Mouse (Mus musculus) ovary, postnatal 14 days (tissue): ENCODE results near the gene Nup88.
"Not testable (repeated sequence)": the region's sequence is repeated elsewhere in the genome, so short reads cannot be mapped to it uniquely, and the experiment has no call there.

ENCODE experiments used
- DNase-seq: peaks from one replicate; pipeline ENCODE4 v3.0.0; 2022; ENCODE audit warnings: low spot score

Gene Nup88

GRCm38 (mm10) chr11:70969271-70969794 lies 440 bp downstream of the Nup88 start:
- no peak for DNase-seq

- DNase-seq: no peak
Measured at GRCm38 (mm10) chr11:70964222-70964907, 5.4 kb downstream of the Nup88 start.

GRCm38 (mm10) chr11:70960786-70961554 lies 8.8 kb downstream of the Nup88 start:
- DNase-seq: no peak

- DNase-seq: no peak
Measured at GRCm38 (mm10) chr11:70954711-70955110, 15.1 kb downstream of the Nup88 start.

GRCm38 (mm10) chr11:70944935-70945817 lies 24.6 kb downstream of the Nup88 start:
- no peak for DNase-seq

GRCm38 (mm10) chr11:70943651-70944050 lies 26.1 kb downstream of the Nup88 start:
- DNase-seq: no peak

- no peak for DNase-seq
Measured at GRCm38 (mm10) chr11:70942596-70942995, 27.2 kb downstream of the Nup88 start.

GRCm38 (mm10) chr11:70935316-70935715 lies 34.5 kb downstream of the Nup88 start:
- DNase-seq: no peak

- no peak for DNase-seq
Measured at GRCm38 (mm10) chr11:70931461-70931860, 38.3 kb downstream of the Nup88 start.

GRCm38 (mm10) chr11:70919524-70919923 lies 50.2 kb downstream of the Nup88 start:
- no peak for DNase-seq

GRCm38 (mm10) chr11:70917896-70918295 lies 51.9 kb downstream of the Nup88 start:
- DNase-seq: no peak

GRCm38 (mm10) chr11:70911920-70912319 lies 57.9 kb downstream of the Nup88 start:
- DNase-seq: no peak

- no peak for DNase-seq
Measured at GRCm38 (mm10) chr11:70911323-70911722, 58.5 kb downstream of the Nup88 start.

- no peak for DNase-seq
Measured at GRCm38 (mm10) chr11:70906681-70907080, 63.1 kb downstream of the Nup88 start.

- not testable (repeated sequence) for DNase-seq
Measured at GRCm38 (mm10) chr11:70898182-70898581, 71.6 kb downstream of the Nup88 start.

- no peak for DNase-seq
Measured at GRCm38 (mm10) chr11:70897680-70898079, 72.1 kb downstream of the Nup88 start.
